9 mouse cellular contexts compared by ENCODE assay signal in the genomic region with DNA sequence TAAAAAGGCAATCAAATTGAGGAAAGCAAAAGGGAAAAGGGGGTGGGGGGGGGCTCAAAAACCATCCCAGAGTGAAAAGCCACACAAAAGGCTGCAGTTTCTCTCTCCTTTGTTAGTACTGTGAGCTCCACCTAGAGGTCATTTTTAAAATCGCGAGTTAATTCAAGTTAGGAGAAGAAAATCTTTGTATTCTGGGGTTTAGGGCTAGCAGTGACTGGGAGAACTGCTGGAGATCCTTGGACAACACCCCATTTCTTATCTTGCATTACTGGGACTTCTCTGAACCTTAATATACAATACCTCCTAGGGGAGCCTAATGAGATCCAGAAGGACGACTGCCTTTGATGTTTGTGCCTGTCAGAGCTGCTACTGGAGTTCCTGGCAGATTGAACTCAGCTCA.
DNase-seq lines count a peak whose midpoint lies in the region; ATAC-seq and TF ChIP-seq lines count a peak whose summit lies in the region.
"Had no signal": no experiment of that assay in that cellular context is flagged by ENCODE, and none has a peak within 500 bp of the region (broad histone marks: within the 10 kb centered on the region; RNA-seq: fewer than 3 reads in every experiment).

No protein-coding gene starts in this region.

- DNase-seq in heart, adult 2 months: no peak
- no peak for DNase-seq in heart, postnatal 25 days (ENCODE audit: low spot score)
- DNase-seq in 416B (ENCODE audit: low read depth): peak; percentile 21
- peak; percentile 33 to 42 for DNase-seq in cerebellum, adult 18-20 months
- DNase-seq in midbrain, postnatal 0 days (ENCODE audit: low spot score): peak; percentile 81

- ATAC-seq in hindbrain, embryonic 12.5 days (ENCODE audit: low FRiP score): peak; percentile 22; the same call in 1 of the 2 replicates
- 0 out of 2 replicates have a peak, but pooled peaks have one; percentile 23 for ATAC-seq in midbrain, postnatal 0 days (ENCODE audit: low FRiP score)
- no peak for ATAC-seq in inflammation-experienced regulatory T-cells, adult 6 months
- ATAC-seq in megakaryocyte, adult 5-6 weeks (ENCODE audit: poor library complexity, severe bottlenecking): no peak

- intact Hi-C loops in heart, adult 2 months (cut with DNase I): loop anchor here (2.0 kb wide), 1 partner anchor 395 kb away; no protein-coding TSS in a partner anchor
- intact Hi-C loops in heart, postnatal 25 days (cut with DNase I): loop anchor here (2.0 to 10.0 kb wide), 2 partner anchors 395 to 1663 kb away; no protein-coding TSS in a partner anchor

- no peaks in the 10 kb centered on the region for H3K9me3 ChIP-seq in hindbrain, embryonic 12.5 days (replicated peaks)
- no peaks in the 10 kb centered on the region for H3K9me3 ChIP-seq in midbrain, postnatal 0 days (ENCODE audit: low read length)
- H3K9me3 ChIP-seq: heart, embryonic 15.5 days had no signal

- TF ChIP-seq POLR2A in heart, adult 2 months (IDR thresholded peaks at IDR 0.05; ENCODE audit: insufficient read depth, low read depth, low read length): no peak

- H3K4me2 ChIP-seq in hindbrain, embryonic 12.5 days (replicated peaks): no peak overlapping the region
- H3K4me2 ChIP-seq in midbrain, postnatal 0 days (ENCODE audit: low read depth, low read length, poor library complexity, severe bottlenecking): no peak overlapping the region
- H3K4me2 ChIP-seq: heart, embryonic 15.5 days had no signal

- H3K36me3 ChIP-seq in heart, adult 2 months (ENCODE audit: control insufficient read depth, insufficient read depth, low read length): no peaks in the 10 kb centered on the region
- no peaks in the 10 kb centered on the region for H3K36me3 ChIP-seq in hindbrain, embryonic 12.5 days
- H3K36me3 ChIP-seq in midbrain, postnatal 0 days (ENCODE audit: insufficient read depth, low read length): no peaks in the 10 kb centered on the region
- H3K36me3 ChIP-seq: heart, embryonic 15.5 days had no signal

- TF ChIP-seq EP300 in heart, adult 2 months (IDR thresholded peaks at IDR 0.05; ENCODE audit: insufficient read depth, low read depth, low read length): no peak

- no peaks in the 10 kb centered on the region for H3K27me3 ChIP-seq in heart, adult 2 months (ENCODE audit: control insufficient read depth, insufficient read depth, low read length)
- H3K27me3 ChIP-seq in hindbrain, embryonic 12.5 days: no peaks in the 10 kb centered on the region
- H3K27me3 ChIP-seq in midbrain, postnatal 0 days (ENCODE audit: insufficient read depth, low read length): no peaks in the 10 kb centered on the region
- H3K27me3 ChIP-seq: heart, embryonic 15.5 days had no signal

- H3K4me1 ChIP-seq in heart, adult 2 months (ENCODE audit: control insufficient read depth, insufficient read depth, low read length): no peaks in the 10 kb centered on the region
- H3K4me1 ChIP-seq in hindbrain, embryonic 12.5 days: no peaks in the 10 kb centered on the region
- H3K4me1 ChIP-seq in midbrain, postnatal 0 days (ENCODE audit: insufficient read depth, low read length): no peaks in the 10 kb centered on the region
- H3K4me1 ChIP-seq: heart, embryonic 15.5 days had no signal

- no peak overlapping the region for H3K4me3 ChIP-seq in heart, adult 2 months
- no peak overlapping the region for H3K4me3 ChIP-seq in hindbrain, embryonic 12.5 days
- no peak overlapping the region for H3K4me3 ChIP-seq in midbrain, postnatal 0 days (ENCODE audit: low read depth, low read length)
- H3K4me3 ChIP-seq: heart, embryonic 15.5 days had no signal

- peak; percentile 61 for TF ChIP-seq CTCF in heart, adult 2 months (IDR thresholded peaks at IDR 0.05)
- peak; percentile 72 for TF ChIP-seq CTCF in midbrain, postnatal 0 days (IDR thresholded peaks at IDR 0.05)

- H3K27ac ChIP-seq in heart, adult 2 months: no peak overlapping the region
- H3K27ac ChIP-seq in hindbrain, embryonic 12.5 days: 0 out of 2 replicates have a peak overlapping the region, but pooled peaks have one; percentile 2
- H3K27ac ChIP-seq in midbrain, postnatal 0 days (ENCODE audit: low read depth, low read length): 0 out of 2 replicates have a peak overlapping the region, but pooled peaks have one; percentile 32
- H3K27ac ChIP-seq: heart, embryonic 15.5 days had no signal

- H3K9ac ChIP-seq in heart, adult 2 months (ENCODE audit: low read depth, low read length): no peak overlapping the region
- H3K9ac ChIP-seq in hindbrain, embryonic 12.5 days: no peak overlapping the region
- no peak overlapping the region for H3K9ac ChIP-seq in midbrain, postnatal 0 days (replicated peaks; ENCODE audit: low read length, poor library complexity, severe bottlenecking)
- H3K9ac ChIP-seq: heart, embryonic 15.5 days had no signal

- 8% methylated on average over 3 of the region's 3 CpGs for WGBS in heart, adult 2 months
- WGBS in hindbrain, embryonic 12.5 days: 7% methylated on average over 3 of the region's 3 CpGs
- 8% methylated on average over 3 of the region's 3 CpGs for WGBS in midbrain, postnatal 0 days

- no peaks in the 10 kb centered on the region for H3K79me2 ChIP-seq in heart, adult 2 months (replicated peaks; ENCODE audit: control insufficient read depth, insufficient read depth, low read length)

Comparison
In these comparisons a context has a peak if more than half of its experiments do, and no peak if none do; other contexts are left out.
1. DNase-seq: peak in 416B (single experiment), cerebellum, adult 18-20 months (2 of 2) and midbrain, postnatal 0 days (single experiment); none in heart, adult 2 months (0 of 2) and heart, postnatal 25 days (single experiment).
2. ATAC-seq: peak in hindbrain, embryonic 12.5 days (single experiment) and midbrain, postnatal 0 days (single experiment); none in inflammation-experienced regulatory T-cells, adult 6 months (single experiment) and megakaryocyte, adult 5-6 weeks (single experiment).